Mouse (Mus musculus): ENCODE results near the gene Gm45717. TPM values are rescaled to one million over a fixed set of nuclear protein-coding genes. Genes with fewer than 3 reads are reported as not detected.

The Gm45717 gene
- polyA plus RNA-seq, 1 experiment from 2014 or later = not detected

GRCm38 (mm10) chr7:140939669-140940171 lies 16.0 kb downstream of the Gm45717 start:
- H3K4me2 ChIP-seq (replicated peaks) = no peak overlapping the region; the same call in 1 of the 2 replicates
- peaks cover 16% of the 10 kb centered on the region; the same call in 1 of the 2 replicates for H3K4me1 ChIP-seq (replicated peaks; ENCODE audit: control insufficient read depth, insufficient read depth, low read length)

GRCm38 (mm10) chr7:140938896-140939295 lies 16.8 kb downstream of the Gm45717 start:
- H3K27me3 ChIP-seq (ENCODE audit: control insufficient read depth, insufficient read depth, low read length) = 0 out of 2 replicates have a peak, but pooled peaks cover 2% of the 10 kb centered on the region
- peaks cover 16% of the 10 kb centered on the region; the same call in 1 of the 2 replicates for H3K4me1 ChIP-seq (replicated peaks; ENCODE audit: control insufficient read depth, insufficient read depth, low read length)
- no peaks in the 10 kb centered on the region for H3K9me3 ChIP-seq (ENCODE audit: control insufficient read depth, low read length)
- no peaks in the 10 kb centered on the region for H3K36me3 ChIP-seq (replicated peaks; ENCODE audit: control insufficient read depth, insufficient read depth)
- no peak for DNase-seq (ENCODE audit: low spot score)
- WGBS = 19% methylated on average over 2 of the region's 2 CpGs
- H3K27ac ChIP-seq = no peak overlapping the region
- no peak overlapping the region for H3K4me3 ChIP-seq (replicated peaks; ENCODE audit: low read length)
- ATAC-seq (ENCODE audit: low FRiP score) = no peak
- H3K9ac ChIP-seq = no peak overlapping the region
- H3K4me2 ChIP-seq (replicated peaks) = no peak overlapping the region

More at GRCm38 (mm10) chr7:140939669-140940171, 16.0 kb downstream of the Gm45717 start:
- H3K27me3 ChIP-seq (ENCODE audit: control insufficient read depth, insufficient read depth, low read length) = 0 out of 2 replicates have a peak, but pooled peaks cover 2% of the 10 kb centered on the region
- H3K27ac ChIP-seq = no peak overlapping the region
- no peaks in the 10 kb centered on the region for H3K9me3 ChIP-seq (ENCODE audit: control insufficient read depth, low read length)
- no peak overlapping the region for H3K9ac ChIP-seq
- WGBS = 11% methylated on average over 8 of the region's 8 CpGs
- ATAC-seq (ENCODE audit: low FRiP score) (no peak), DNase-seq (ENCODE audit: low spot score) (no peak)
- H3K4me3 ChIP-seq (replicated peaks; ENCODE audit: low read length) = no peak overlapping the region
- H3K36me3 ChIP-seq (replicated peaks; ENCODE audit: control insufficient read depth, insufficient read depth) = no peaks in the 10 kb centered on the region

- WGBS = 45% methylated on average over 3 of the region's 3 CpGs
- Histone ChIP-seq H3K36me3 (replicated peaks; ENCODE audit: control insufficient read depth, insufficient read depth) (no peaks in the 10 kb centered on the region), H3K4me3 (replicated peaks; ENCODE audit: low read length) (no peak overlapping the region), H3K9ac (no peak overlapping the region), H3K27ac (no peak overlapping the region), H3K4me1 (replicated peaks; ENCODE audit: control insufficient read depth, insufficient read depth, low read length) (peaks cover 16% of the 10 kb centered on the region; the same call in 1 of the 2 replicates), H3K27me3 (ENCODE audit: control insufficient read depth, insufficient read depth, low read length) (0 out of 2 replicates have a peak, but pooled peaks cover 2% of the 10 kb centered on the region), H3K4me2 (replicated peaks) (no peak overlapping the region), H3K9me3 (ENCODE audit: control insufficient read depth, low read length) (no peaks in the 10 kb centered on the region)
- no peak for ATAC-seq (ENCODE audit: low FRiP score)
- no peak for DNase-seq (ENCODE audit: low spot score)
These were observed 17.3 kb downstream of the Gm45717 start for GRCm38 (mm10) chr7:140938436-140938835.

DNA sequence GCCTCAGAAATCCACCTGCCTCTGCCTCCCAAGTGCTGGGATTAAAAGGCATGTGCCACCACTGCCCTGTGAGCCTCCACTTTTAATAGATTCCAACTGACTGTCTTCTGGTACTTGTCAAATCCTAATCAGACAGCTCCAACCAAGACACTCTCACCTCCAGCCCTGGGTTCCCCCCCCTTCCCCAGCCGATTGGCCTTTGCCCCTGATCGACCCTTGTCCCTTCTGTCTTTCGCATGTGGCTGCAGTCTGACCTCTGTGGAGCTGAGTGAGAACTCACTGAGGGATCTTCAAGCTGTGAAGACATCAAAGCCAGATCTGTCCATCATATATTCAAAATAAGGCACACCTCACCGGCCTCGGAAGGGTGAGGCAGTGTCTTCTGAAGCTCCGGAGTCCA lies 28.6 kb downstream of the Gm45717 start:
- H3K36me3 ChIP-seq (replicated peaks; ENCODE audit: control insufficient read depth, insufficient read depth) = no peaks in the 10 kb centered on the region
- H3K4me1 ChIP-seq (replicated peaks; ENCODE audit: control insufficient read depth, insufficient read depth, low read length) = peaks cover 9% of the 10 kb centered on the region; the same call in 1 of the 2 replicates
- H3K9ac ChIP-seq = no peak overlapping the region
- H3K27me3 ChIP-seq (ENCODE audit: control insufficient read depth, insufficient read depth, low read length) = peaks cover 32% of the 10 kb centered on the region
- DNase-seq (ENCODE audit: low spot score) (no peak), ATAC-seq (ENCODE audit: low FRiP score) (no peak)
- 89% methylated on average over 6 of the region's 6 CpGs for WGBS
- no peak overlapping the region for H3K4me3 ChIP-seq (replicated peaks; ENCODE audit: low read length)
- no peaks in the 10 kb centered on the region for H3K9me3 ChIP-seq (ENCODE audit: control insufficient read depth, low read length)
- no peak overlapping the region for H3K27ac ChIP-seq
- H3K4me2 ChIP-seq (replicated peaks) = no peak overlapping the region

- peaks cover 66% of the 10 kb centered on the region for H3K27me3 ChIP-seq (ENCODE audit: control insufficient read depth, insufficient read depth, low read length)
- peak overlapping the region; percentile 75 for H3K4me2 ChIP-seq (replicated peaks)
- DNase-seq (ENCODE audit: low spot score) (peak; percentile 40), ATAC-seq (ENCODE audit: low FRiP score) (no peak)
- no peaks in the 10 kb centered on the region for H3K9me3 ChIP-seq (ENCODE audit: control insufficient read depth, low read length)
- H3K27ac ChIP-seq = no peak overlapping the region
- WGBS = 22% methylated on average over 30 of the region's 30 CpGs
- peaks cover 11% of the 10 kb centered on the region; the same call in 1 of the 2 replicates for H3K4me1 ChIP-seq (replicated peaks; ENCODE audit: control insufficient read depth, insufficient read depth, low read length)
- no peaks in the 10 kb centered on the region for H3K36me3 ChIP-seq (replicated peaks; ENCODE audit: control insufficient read depth, insufficient read depth)
- H3K4me3 ChIP-seq (replicated peaks; ENCODE audit: low read length) = peak overlapping the region; percentile 40
- H3K9ac ChIP-seq = peak overlapping the region; percentile 47
These were observed 32.5 kb downstream of the Gm45717 start for GRCm38 (mm10) chr7:140923070-140923775.

DNA sequence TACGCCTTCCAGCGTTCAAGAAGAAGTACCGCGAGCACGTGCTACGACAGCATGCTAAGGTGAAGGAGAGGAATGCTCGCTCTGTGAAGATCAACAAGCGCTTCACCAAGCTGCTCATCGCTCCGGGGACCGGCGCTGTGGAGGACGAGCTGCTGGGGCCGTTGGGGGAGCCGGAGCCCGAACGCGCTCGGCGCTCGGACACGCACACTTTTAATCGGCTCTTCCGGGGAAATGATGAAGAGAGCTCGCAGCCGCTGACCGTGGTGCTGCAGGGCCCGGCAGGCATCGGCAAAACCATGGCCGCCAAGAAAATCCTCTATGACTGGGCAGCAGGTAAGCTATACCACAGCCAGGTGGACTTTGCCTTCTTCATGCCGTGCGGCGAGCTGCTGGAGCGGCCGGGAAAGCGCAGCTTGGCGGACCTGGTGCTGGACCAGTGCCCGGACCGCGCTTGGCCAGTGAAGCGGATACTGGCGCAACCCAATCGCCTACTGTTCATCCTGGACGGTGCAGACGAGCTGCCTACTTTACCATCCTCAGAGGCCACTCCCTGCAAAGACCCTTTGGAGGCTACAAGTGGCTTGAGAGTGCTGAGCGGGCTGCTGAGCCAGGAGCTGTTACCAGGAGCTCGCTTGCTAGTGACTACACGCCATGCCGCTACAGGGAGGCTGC lies 33.2 kb downstream of the Gm45717 start:
- peak; percentile 26 for DNase-seq (ENCODE audit: low spot score)
- WGBS = under 1% methylated on average over 49 of the region's 49 CpGs
- H3K36me3 ChIP-seq (replicated peaks; ENCODE audit: control insufficient read depth, insufficient read depth) = no peaks in the 10 kb centered on the region
- ATAC-seq (ENCODE audit: low FRiP score) = no peak; the same call in 1 of the 2 replicates
- peak overlapping the region; percentile 40 for H3K4me3 ChIP-seq (replicated peaks; ENCODE audit: low read length)
- H3K4me2 ChIP-seq (replicated peaks) = peak overlapping the region; percentile 75
- H3K9me3 ChIP-seq (ENCODE audit: control insufficient read depth, low read length) = no peaks in the 10 kb centered on the region
- H3K4me1 ChIP-seq (replicated peaks; ENCODE audit: control insufficient read depth, insufficient read depth, low read length) = peaks cover 11% of the 10 kb centered on the region; the same call in 1 of the 2 replicates
- H3K27me3 ChIP-seq (ENCODE audit: control insufficient read depth, insufficient read depth, low read length) = peaks cover 66% of the 10 kb centered on the region
- no peak overlapping the region for H3K27ac ChIP-seq
- peak overlapping the region; percentile 47 for H3K9ac ChIP-seq

DNA sequence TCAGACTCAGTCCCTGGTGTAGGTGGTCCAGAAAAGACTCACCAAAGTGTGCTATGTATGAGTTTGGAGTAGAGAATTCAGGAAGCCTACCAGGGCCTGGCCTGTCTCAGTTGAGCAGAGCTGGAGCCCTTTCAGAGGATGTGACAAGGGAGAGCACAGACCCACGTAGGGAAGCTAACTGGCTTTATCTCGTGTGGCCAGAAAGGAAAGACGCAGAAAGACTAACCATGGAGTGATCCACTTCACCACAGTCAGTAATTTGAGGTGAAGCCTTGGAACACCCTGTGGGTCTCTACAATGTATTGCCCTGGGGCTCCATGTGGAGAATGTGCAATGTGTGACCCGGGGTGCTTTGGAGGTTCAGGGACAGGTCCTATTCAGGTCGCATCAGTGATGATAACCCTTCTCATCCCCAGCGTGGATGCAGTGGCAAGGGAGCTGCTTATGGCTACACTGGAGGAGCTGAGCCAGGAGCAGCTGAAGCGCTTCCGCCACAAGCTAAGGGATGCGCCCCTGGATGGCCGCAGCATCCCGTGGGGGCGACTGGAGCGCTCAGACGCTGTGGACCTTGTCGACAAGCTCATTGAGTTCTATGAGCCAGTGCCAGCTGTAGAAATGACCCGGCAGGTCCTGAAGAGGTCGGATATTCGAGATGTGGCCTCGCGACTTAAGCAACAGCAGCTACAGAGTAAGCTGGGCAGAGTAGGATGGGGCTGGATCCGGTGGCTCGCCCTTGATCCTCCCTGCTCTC lies 34.3 kb downstream of the Gm45717 start:
- DNase-seq (ENCODE audit: low spot score) (no peak), ATAC-seq (ENCODE audit: low FRiP score) (no peak)
- Histone ChIP-seq H3K4me1 (replicated peaks; ENCODE audit: control insufficient read depth, insufficient read depth, low read length) (peaks cover 11% of the 10 kb centered on the region; the same call in 1 of the 2 replicates), H3K9ac (no peak overlapping the region), H3K9me3 (ENCODE audit: control insufficient read depth, low read length) (no peaks in the 10 kb centered on the region), H3K27me3 (ENCODE audit: control insufficient read depth, insufficient read depth, low read length) (peaks cover 66% of the 10 kb centered on the region), H3K27ac (no peak overlapping the region), H3K4me3 (replicated peaks; ENCODE audit: low read length) (0 out of 2 replicates have a peak overlapping the region, but pooled peaks have one; percentile 40), H3K36me3 (replicated peaks; ENCODE audit: control insufficient read depth, insufficient read depth) (no peaks in the 10 kb centered on the region), H3K4me2 (replicated peaks) (no peak overlapping the region)
- WGBS = 27% methylated on average over 22 of the region's 22 CpGs

DNA sequence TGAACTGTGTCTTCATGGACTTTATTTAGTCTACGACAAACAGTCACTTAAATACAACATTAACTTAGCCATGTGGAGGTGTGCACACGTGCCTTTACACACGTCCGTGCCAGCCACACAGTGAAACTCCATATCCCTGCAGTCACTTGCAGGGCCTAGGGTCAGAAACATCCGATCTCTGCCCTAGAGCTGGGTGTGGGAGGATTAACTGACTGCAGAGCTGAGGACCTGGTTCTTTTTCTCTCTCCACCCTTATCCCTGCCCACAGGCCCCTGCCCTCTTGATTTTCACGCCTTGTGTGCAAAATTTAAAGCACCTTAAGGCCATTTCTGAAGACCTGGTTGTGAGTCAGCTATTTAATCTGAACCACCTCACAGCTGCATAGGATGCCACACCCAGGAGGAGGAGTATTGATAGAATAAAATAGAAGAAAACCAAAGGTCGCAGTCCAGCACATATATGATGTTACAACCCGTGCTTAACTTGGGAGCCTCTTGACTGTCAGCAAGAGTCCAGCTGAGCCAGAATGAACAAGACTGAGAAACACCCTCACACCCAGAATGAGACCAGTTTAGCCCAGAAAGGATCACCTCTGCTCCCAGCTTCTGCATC lies 35.2 kb downstream of the Gm45717 start, which contains the start of gene Nlrp6:
Gene Nlrp6 (plus strand): TSS at position 485 of the 612 bp plus-strand sequence.
- H3K4me1 ChIP-seq (replicated peaks; ENCODE audit: control insufficient read depth, insufficient read depth, low read length) = peaks cover 11% of the 10 kb centered on the region; the same call in 1 of the 2 replicates
- no peak for DNase-seq (ENCODE audit: low spot score)
- H3K27me3 ChIP-seq (ENCODE audit: control insufficient read depth, insufficient read depth, low read length) = peaks cover 66% of the 10 kb centered on the region
- no peaks in the 10 kb centered on the region for H3K36me3 ChIP-seq (replicated peaks; ENCODE audit: control insufficient read depth, insufficient read depth)
- WGBS = 80% methylated on average over 8 of the region's 8 CpGs
- H3K9me3 ChIP-seq (ENCODE audit: control insufficient read depth, low read length) = no peaks in the 10 kb centered on the region
- H3K27ac ChIP-seq = no peak within 1 kb of the TSS
- no peak within 1 kb of the TSS for H3K9ac ChIP-seq
- H3K4me2 ChIP-seq (replicated peaks) = no peak within 1 kb of the TSS
- no peak within 1 kb of the TSS for H3K4me3 ChIP-seq (replicated peaks; ENCODE audit: low read length)
- ATAC-seq (ENCODE audit: low FRiP score) = no peak

All from hindbrain, embryonic 14.5 days (tissue).